Mouse (Mus musculus): ENCODE measurements at regions not wholly inside any gene's neighbourhood (a gene's known extent, or its start where the extent isn't known, plus 50 kb on each side); places are given as distances from the start of the nearest gene placed in this dataset.

- DNase-seq (ENCODE audit: extremely low spot score in 1 of 2, low spot score in 1 of 2): no peak
These were observed 101.6 kb downstream of the Tmem17 start for GRCm38 (mm10) chr11:22613500-22613899.

GRCm38 (mm10) chr11:22617204-22617874 is 105.5 kb downstream of the Tmem17 start:
- peak; percentile 91 to 97 for DNase-seq (ENCODE audit: extremely low spot score in 1 of 2, low spot score in 1 of 2)

GRCm38 (mm10) chr11:22620912-22621705 is 109.2 kb downstream of the Tmem17 start:
- DNase-seq (ENCODE audit: extremely low spot score in 1 of 2, low spot score in 1 of 2): no peak

GRCm38 (mm10) chr11:22621868-22622267 is 110.0 kb downstream of the Tmem17 start:
- DNase-seq (ENCODE audit: extremely low spot score in 1 of 2, low spot score in 1 of 2): no peak

GRCm38 (mm10) chr11:22622496-22622997 is 110.7 kb downstream of the Tmem17 start:
- no peak for DNase-seq (ENCODE audit: extremely low spot score in 1 of 2, low spot score in 1 of 2)

GRCm38 (mm10) chr11:22626407-22626806 is 114.5 kb downstream of the Tmem17 start:
- no peak for DNase-seq (ENCODE audit: extremely low spot score in 1 of 2, low spot score in 1 of 2)

GRCm38 (mm10) chr11:22628497-22628896 is 116.6 kb downstream of the Tmem17 start:
- DNase-seq (ENCODE audit: extremely low spot score in 1 of 2, low spot score in 1 of 2): no peak

- no peak for DNase-seq (ENCODE audit: extremely low spot score in 1 of 2, low spot score in 1 of 2)
These were observed 117.1 kb downstream of the Tmem17 start for GRCm38 (mm10) chr11:22628979-22629378.

- no peak for DNase-seq (ENCODE audit: extremely low spot score in 1 of 2, low spot score in 1 of 2)
These were observed 117.7 kb downstream of the Tmem17 start for GRCm38 (mm10) chr11:22629581-22629980.

- DNase-seq (ENCODE audit: extremely low spot score in 1 of 2, low spot score in 1 of 2): no peak
These were observed 118.1 kb downstream of the Tmem17 start for GRCm38 (mm10) chr11:22629991-22630390.

GRCm38 (mm10) chr11:22630982-22631381 is 119.1 kb downstream of the Tmem17 start:
- DNase-seq (ENCODE audit: extremely low spot score in 1 of 2, low spot score in 1 of 2): no peak

GRCm38 (mm10) chr11:22631606-22632313 is 119.9 kb downstream of the Tmem17 start:
- no peak for DNase-seq (ENCODE audit: extremely low spot score in 1 of 2, low spot score in 1 of 2)

GRCm38 (mm10) chr11:22632314-22632700 is 120.4 kb downstream of the Tmem17 start:
- no peak for DNase-seq (ENCODE audit: extremely low spot score in 1 of 2, low spot score in 1 of 2)

GRCm38 (mm10) chr11:22632988-22633387 is 121.1 kb downstream of the Tmem17 start:
- DNase-seq (ENCODE audit: extremely low spot score in 1 of 2, low spot score in 1 of 2): no peak

- no peak for DNase-seq (ENCODE audit: extremely low spot score in 1 of 2, low spot score in 1 of 2)
These were observed 122.1 kb downstream of the Tmem17 start for GRCm38 (mm10) chr11:22633961-22634360.

- DNase-seq (ENCODE audit: extremely low spot score in 1 of 2, low spot score in 1 of 2): no peak
These were observed 123.1 kb downstream of the Tmem17 start for GRCm38 (mm10) chr11:22635021-22635420.

GRCm38 (mm10) chr11:22636321-22636720 is 124.4 kb downstream of the Tmem17 start:
- DNase-seq (ENCODE audit: extremely low spot score in 1 of 2, low spot score in 1 of 2): no peak

GRCm38 (mm10) chr11:22636761-22637557 is 125.1 kb downstream of the Tmem17 start:
- DNase-seq (ENCODE audit: extremely low spot score in 1 of 2, low spot score in 1 of 2): no peak

- DNase-seq (ENCODE audit: extremely low spot score in 1 of 2, low spot score in 1 of 2): no peak
These were observed 126.3 kb downstream of the Tmem17 start for GRCm38 (mm10) chr11:22638171-22638570.

- DNase-seq (ENCODE audit: extremely low spot score in 1 of 2, low spot score in 1 of 2): no peak
These were observed 126.8 kb downstream of the Tmem17 start for GRCm38 (mm10) chr11:22638700-22639099.
